Mouse (Mus musculus): ENCODE results near the gene Tbxas1. TPM values are rescaled to one million over a fixed set of nuclear protein-coding genes. Genes with fewer than 3 reads are reported as not detected.

The Tbxas1 gene
- polyA plus RNA-seq, 1 experiment, result 1.2 TPM

DNA sequence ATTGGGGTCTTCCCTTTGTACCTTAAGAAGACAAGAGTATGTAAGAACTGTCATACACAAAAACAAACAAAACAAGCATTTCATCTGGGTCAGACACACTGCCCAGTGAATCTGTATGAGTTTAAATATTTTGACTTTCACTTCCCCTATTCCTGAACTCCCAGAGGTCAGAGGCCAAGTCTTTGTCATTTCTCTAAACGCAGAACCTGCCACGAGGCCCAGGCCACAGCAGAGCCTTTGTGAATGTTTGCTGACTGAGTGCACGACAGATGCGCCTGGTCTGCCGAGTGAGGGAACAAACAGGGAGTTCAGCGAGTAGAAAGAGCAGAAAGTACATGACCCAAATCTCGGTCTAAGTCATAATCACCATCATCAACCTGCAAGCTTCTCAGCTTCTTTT, 4.2 kb upstream of the Tbxas1 start:
- Histone ChIP-seq H3K27me3 (ENCODE audit: control insufficient read depth, insufficient read depth, low read length) (no peaks in the 10 kb centered on the region), H3K4me3 (replicated peaks; ENCODE audit: insufficient read depth, low read depth, low read length) (no peak overlapping the region), H3K4me1 (ENCODE audit: control insufficient read depth, insufficient read depth, low read length) (no peaks in the 10 kb centered on the region), H3K27ac (ENCODE audit: insufficient read depth, low read length) (0 out of 2 replicates have a peak overlapping the region, but pooled peaks have one; percentile 56)
- TF ChIP-seq POLR2A (IDR thresholded peaks at IDR 0.05; ENCODE audit: borderline replicate concordance, insufficient read depth, low read length) (no peak), CTCF (IDR thresholded peaks at IDR 0.05; ENCODE audit: borderline replicate concordance, insufficient read depth, low read depth, low read length) (no peak)
- DNase-seq, result no peak
- WGBS, result 68% methylated on average over 7 of the region's 7 CpGs

GRCm38 (mm10) chr6:38873316-38873715, 1.9 kb upstream of the Tbxas1 start:
- 77% methylated on average over 1 of the region's 1 CpGs for WGBS
- H3K4me3 ChIP-seq (replicated peaks; ENCODE audit: insufficient read depth, low read depth, low read length), result no peak overlapping the region
- TF ChIP-seq CTCF (IDR thresholded peaks at IDR 0.05; ENCODE audit: borderline replicate concordance, insufficient read depth, low read depth, low read length), result no peak
- TF ChIP-seq POLR2A (IDR thresholded peaks at IDR 0.05; ENCODE audit: borderline replicate concordance, insufficient read depth, low read length), result no peak
- H3K4me1 ChIP-seq (ENCODE audit: control insufficient read depth, insufficient read depth, low read length), result no peaks in the 10 kb centered on the region
- DNase-seq, result no peak
- no peak overlapping the region for H3K27ac ChIP-seq (ENCODE audit: insufficient read depth, low read length)
- no peaks in the 10 kb centered on the region for H3K27me3 ChIP-seq (ENCODE audit: control insufficient read depth, insufficient read depth, low read length)

DNA sequence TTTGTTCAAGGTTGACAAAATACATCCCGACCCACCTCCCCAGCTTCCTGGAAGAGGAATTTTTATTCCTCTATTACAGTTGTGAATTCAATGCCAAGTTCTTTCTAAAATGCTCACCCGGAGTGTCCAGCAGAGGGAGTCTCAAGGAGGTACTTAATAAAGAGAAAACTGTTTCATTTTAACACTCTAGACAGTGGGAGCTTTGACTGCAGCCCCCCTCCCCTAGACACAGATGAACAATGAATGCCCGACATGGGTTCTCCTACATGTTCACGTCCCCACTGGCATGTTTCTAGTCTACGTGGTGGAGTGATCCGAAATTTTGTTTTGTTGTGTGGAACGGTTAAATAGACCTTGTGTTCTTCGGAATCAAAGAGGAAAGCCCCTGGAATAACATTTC, 1.2 kb upstream of the Tbxas1 start:
- WGBS, result 1% methylated on average over 8 of the region's 8 CpGs

DNA sequence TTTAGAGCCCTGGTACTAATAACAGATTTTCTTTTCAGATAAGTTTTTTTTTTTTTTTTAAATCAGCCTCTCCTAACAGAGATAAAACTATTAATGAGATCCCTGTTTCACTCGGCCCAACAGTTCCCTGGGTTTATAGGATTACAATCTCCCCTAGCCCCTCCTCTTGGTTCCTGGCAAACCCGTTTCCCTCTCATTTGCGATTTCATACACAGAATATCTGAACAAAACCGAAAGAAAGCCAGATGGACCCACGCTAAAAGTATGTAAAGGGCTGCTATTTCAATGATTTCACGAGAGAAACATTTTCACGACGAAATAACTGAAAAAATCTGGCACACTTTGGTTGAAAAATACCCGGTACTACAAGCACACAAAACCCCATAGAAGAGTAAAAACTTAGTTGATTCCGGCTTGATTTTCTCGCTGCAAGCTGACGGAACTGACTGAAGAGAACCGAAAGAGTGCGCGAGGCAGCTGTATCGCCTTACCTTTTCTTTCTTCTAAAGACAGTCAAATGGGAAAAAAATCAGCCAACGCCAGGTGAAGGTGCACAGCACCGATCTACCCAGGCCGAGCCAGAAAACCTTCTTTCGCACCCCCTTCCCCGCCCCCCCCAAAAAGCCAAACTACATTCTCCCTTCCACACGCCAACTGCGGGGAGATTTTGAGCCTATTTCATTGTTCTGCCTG, 493 bp upstream of the Tbxas1 start:
- 1% methylated on average over 23 of the region's 23 CpGs for WGBS
- H3K27ac ChIP-seq (ENCODE audit: insufficient read depth, low read length), result no peak overlapping the region
- peak overlapping the region; percentile 65 for H3K4me3 ChIP-seq (replicated peaks; ENCODE audit: insufficient read depth, low read depth, low read length)
- no peaks in the 10 kb centered on the region for H3K4me1 ChIP-seq (ENCODE audit: control insufficient read depth, insufficient read depth, low read length)
- peak; percentile 22 to 43 for DNase-seq
- TF ChIP-seq CTCF (IDR thresholded peaks at IDR 0.05; ENCODE audit: borderline replicate concordance, insufficient read depth, low read depth, low read length) (no peak), POLR2A (IDR thresholded peaks at IDR 0.05; ENCODE audit: borderline replicate concordance, insufficient read depth, low read length) (no peak)
- H3K27me3 ChIP-seq (ENCODE audit: control insufficient read depth, insufficient read depth, low read length), result no peaks in the 10 kb centered on the region

More for the DNA sequence above, 1.2 kb upstream of the Tbxas1 start:
- TF ChIP-seq POLR2A (IDR thresholded peaks at IDR 0.05; ENCODE audit: borderline replicate concordance, insufficient read depth, low read length), result no peak
- TF ChIP-seq CTCF (IDR thresholded peaks at IDR 0.05; ENCODE audit: borderline replicate concordance, insufficient read depth, low read depth, low read length), result peak; percentile 28; the same call in 1 of the 2 replicates
- Histone ChIP-seq H3K4me3 (replicated peaks; ENCODE audit: insufficient read depth, low read depth, low read length) (peak overlapping the region; percentile 84), H3K27me3 (ENCODE audit: control insufficient read depth, insufficient read depth, low read length) (no peaks in the 10 kb centered on the region), H3K27ac (ENCODE audit: insufficient read depth, low read length) (no peak overlapping the region; the same call in 1 of the 2 replicates), H3K4me1 (ENCODE audit: control insufficient read depth, insufficient read depth, low read length) (no peaks in the 10 kb centered on the region)
- peak; percentile 60 to 64 for DNase-seq

GRCm38 (mm10) chr6:38876071-38876911, 1.1 kb downstream of the Tbxas1 start, which contains the start of gene Hipk2:
Hipk2 (minus strand) TSS chr6:38876165.
- DNase-seq, result peak; percentile 78 to 79
- no peaks in the 10 kb centered on the region for H3K4me1 ChIP-seq (ENCODE audit: control insufficient read depth, insufficient read depth, low read length)
- under 1% methylated on average over 82 of the region's 108 CpGs for WGBS
- H3K4me3 ChIP-seq (replicated peaks; ENCODE audit: insufficient read depth, low read depth, low read length), result peak within 1 kb of the TSS; percentile 65
- peak within 1 kb of the TSS; percentile 24; the same call in 1 of the 2 replicates for H3K27ac ChIP-seq (ENCODE audit: insufficient read depth, low read length)
- TF ChIP-seq CTCF (IDR thresholded peaks at IDR 0.05; ENCODE audit: borderline replicate concordance, insufficient read depth, low read depth, low read length) (no peak), POLR2A (IDR thresholded peaks at IDR 0.05; ENCODE audit: borderline replicate concordance, insufficient read depth, low read length) (no peak)
- no peaks in the 10 kb centered on the region for H3K27me3 ChIP-seq (ENCODE audit: control insufficient read depth, insufficient read depth, low read length)

- Histone ChIP-seq H3K27ac (ENCODE audit: insufficient read depth, low read length) (no peak overlapping the region), H3K4me3 (replicated peaks; ENCODE audit: insufficient read depth, low read depth, low read length) (no peak overlapping the region), H3K27me3 (ENCODE audit: control insufficient read depth, insufficient read depth, low read length) (no peaks in the 10 kb centered on the region), H3K4me1 (ENCODE audit: control insufficient read depth, insufficient read depth, low read length) (peaks cover 3% of the 10 kb centered on the region)
- no peak for DNase-seq
- no peak for TF ChIP-seq CTCF (IDR thresholded peaks at IDR 0.05; ENCODE audit: borderline replicate concordance, insufficient read depth, low read depth, low read length)
- no peak for TF ChIP-seq POLR2A (IDR thresholded peaks at IDR 0.05; ENCODE audit: borderline replicate concordance, insufficient read depth, low read length)
- 96% methylated on average over 2 of the region's 2 CpGs for WGBS
Measured at GRCm38 (mm10) chr6:38877674-38878073, 2.5 kb downstream of the Tbxas1 start.

- WGBS, result 95% methylated on average over 2 of the region's 2 CpGs
- TF ChIP-seq CTCF (IDR thresholded peaks at IDR 0.05; ENCODE audit: borderline replicate concordance, insufficient read depth, low read depth, low read length), result no peak
- no peak for TF ChIP-seq POLR2A (IDR thresholded peaks at IDR 0.05; ENCODE audit: borderline replicate concordance, insufficient read depth, low read length)
- DNase-seq, result no peak
- Histone ChIP-seq H3K4me1 (ENCODE audit: control insufficient read depth, insufficient read depth, low read length) (peaks cover 10% of the 10 kb centered on the region), H3K27me3 (ENCODE audit: control insufficient read depth, insufficient read depth, low read length) (no peaks in the 10 kb centered on the region), H3K27ac (ENCODE audit: insufficient read depth, low read length) (no peak overlapping the region), H3K4me3 (replicated peaks; ENCODE audit: insufficient read depth, low read depth, low read length) (no peak overlapping the region)
Measured at GRCm38 (mm10) chr6:38881468-38881867, 6.3 kb downstream of the Tbxas1 start.

Data from cerebellum, adult 2 months (tissue).